ENCODE assay signal across 8 mouse cellular contexts in genomic region chr19:37559286-37560079, GRCm38 (mm10). TPM values are rescaled to one million over a fixed set of nuclear protein-coding genes. Genes with fewer than 3 reads are reported as not detected.
DNase-seq lines count a peak whose midpoint lies in the region; ATAC-seq and TF ChIP-seq lines count a peak whose summit lies in the region.

No protein-coding gene starts in this region.

- no peak overlapping the region for H3K4me3 ChIP-seq in heart, embryonic 10.5 days
- H3K4me3 ChIP-seq in heart, embryonic 16.5 days (ENCODE audit: low read length): no peak overlapping the region; the same call in 1 of the 2 replicates
- peak overlapping the region; percentile 9; the same call in 1 of the 2 replicates for H3K4me3 ChIP-seq in limb, embryonic 10.5 days
- H3K4me3 ChIP-seq in myocyte: no peak overlapping the region

- no peak for DNase-seq in heart, embryonic 10.5 days (ENCODE audit: low spot score)
- no peak for DNase-seq in heart, postnatal 36 days
- peak; percentile 85 for DNase-seq in T-cell, adult 2 months (ENCODE audit: low spot score)
- DNase-seq in limb, embryonic 10.5 days (ENCODE audit: low spot score): peak; percentile 44
- no peak for DNase-seq in adrenal gland, postnatal 10 days
- DNase-seq in adrenal gland, postnatal 14 days: no peak

- 43% methylated on average over 9 of the region's 9 CpGs for WGBS in heart, embryonic 10.5 days
- WGBS in heart, embryonic 16.5 days: 43% methylated on average over 9 of the region's 9 CpGs
- WGBS in limb, embryonic 10.5 days: 45% methylated on average over 9 of the region's 9 CpGs

- no peaks in the 10 kb centered on the region for H3K27me3 ChIP-seq in heart, embryonic 10.5 days (ENCODE audit: insufficient read depth, poor library complexity, severe bottlenecking)
- no peaks in the 10 kb centered on the region for H3K27me3 ChIP-seq in heart, embryonic 16.5 days (ENCODE audit: control insufficient read depth, insufficient read depth, low read length)
- H3K27me3 ChIP-seq in limb, embryonic 10.5 days (ENCODE audit: low read depth, poor library complexity, severe bottlenecking): no peaks in the 10 kb centered on the region
- H3K27me3 ChIP-seq in myocyte (ENCODE audit: control insufficient read depth, insufficient read depth, insufficient read length): no peaks in the 10 kb centered on the region

- H3K79me2 ChIP-seq in myocyte (ENCODE audit: control insufficient read depth, insufficient read depth): no peaks in the 10 kb centered on the region

- H3K4me1 ChIP-seq in heart, embryonic 10.5 days: peaks cover 18% of the 10 kb centered on the region
- H3K4me1 ChIP-seq in heart, embryonic 16.5 days (ENCODE audit: control insufficient read depth, insufficient read depth, low read length): peaks cover 19% of the 10 kb centered on the region
- H3K4me1 ChIP-seq in limb, embryonic 10.5 days: peaks cover 14% of the 10 kb centered on the region

- H3K4me2 ChIP-seq in heart, embryonic 16.5 days (ENCODE audit: low read depth, low read length): peak overlapping the region; percentile 34; the same call in 1 of the 2 replicates
- peak overlapping the region; percentile 14 for H3K4me2 ChIP-seq in myocyte (ENCODE audit: low read depth)

- H3K9me3 ChIP-seq in heart, embryonic 10.5 days: no peaks in the 10 kb centered on the region
- no peaks in the 10 kb centered on the region for H3K9me3 ChIP-seq in heart, embryonic 16.5 days (replicated peaks; ENCODE audit: control insufficient read depth, low read length)
- no peaks in the 10 kb centered on the region for H3K9me3 ChIP-seq in limb, embryonic 10.5 days (replicated peaks)

- no peak for TF ChIP-seq POLR2A in myocyte (IDR thresholded peaks at IDR 0.05; ENCODE audit: insufficient read length, low read depth)

- H3ac ChIP-seq in myocyte (ENCODE audit: control insufficient read depth, insufficient read length): no peak overlapping the region

- H3K9ac ChIP-seq in heart, embryonic 16.5 days (ENCODE audit: low read length): no peak overlapping the region

- ATAC-seq in heart, embryonic 16.5 days (replicated peaks; ENCODE audit: extremely low read depth, insufficient read depth, low FRiP score): no peak; the same call in 1 of the 2 replicates

- intact Hi-C loops in heart, postnatal 36 days (cut with DNase I): loop anchor here (5.0 kb wide), 1 partner anchor 122 kb away; no protein-coding TSS in a partner anchor

- peak overlapping the region; percentile 64; the same call in 1 of the 2 replicates for H3K27ac ChIP-seq in heart, embryonic 10.5 days
- peak overlapping the region; percentile 61 for H3K27ac ChIP-seq in heart, embryonic 16.5 days (ENCODE audit: low read length)
- H3K27ac ChIP-seq in limb, embryonic 10.5 days: 0 out of 2 replicates have a peak overlapping the region, but pooled peaks have one; percentile 2

- H3K36me3 ChIP-seq in heart, embryonic 10.5 days: no peaks in the 10 kb centered on the region
- no peaks in the 10 kb centered on the region for H3K36me3 ChIP-seq in heart, embryonic 16.5 days (ENCODE audit: control insufficient read depth, insufficient read depth)
- H3K36me3 ChIP-seq in limb, embryonic 10.5 days: no peaks in the 10 kb centered on the region
- no peaks in the 10 kb centered on the region for H3K36me3 ChIP-seq in myocyte (ENCODE audit: control insufficient read depth, insufficient read depth)

TF ChIP-seq in myocyte, 11 proteins besides CTCF, POLR2A, EP300 and RAD21:
- TF ChIP-seq USF1 (IDR thresholded peaks at IDR 0.05; ENCODE audit: low read depth): no peak
- TF ChIP-seq MYOG (IDR thresholded peaks at IDR 0.05; ENCODE audit: control insufficient read depth in 1 of 3, insufficient read depth in 1 of 3, insufficient read length in 2 of 3, low read depth in 2 of 3): no peak
- no peak for TF ChIP-seq POLR2AphosphoS2 (IDR thresholded peaks at IDR 0.05; ENCODE audit: insufficient read length, low read depth)
- TF ChIP-seq REST (IDR thresholded peaks at IDR 0.05; ENCODE audit: insufficient read depth, insufficient read length): no peak
- no peak for TF ChIP-seq SRF (IDR thresholded peaks at IDR 0.05; ENCODE audit: control insufficient read depth, insufficient read length, low read depth)
- no peak for TF ChIP-seq MAX (IDR thresholded peaks at IDR 0.05; ENCODE audit: low read depth)
- TF ChIP-seq E2F4 (IDR thresholded peaks at IDR 0.05; ENCODE audit: insufficient read depth): no peak
- no peak for TF ChIP-seq MYOD1 (IDR thresholded peaks at IDR 0.05; ENCODE audit: control insufficient read depth in 1 of 3, insufficient read length in 2 of 3, low read depth in 2 of 3)
- no peak for TF ChIP-seq TCF12 (IDR thresholded peaks at IDR 0.05; ENCODE audit: insufficient read depth, poor library complexity, severe bottlenecking)
- TF ChIP-seq CEBPB (IDR thresholded peaks at IDR 0.05; ENCODE audit: insufficient read depth, poor library complexity, severe bottlenecking): no peak

RNA-seq across cellular contexts. Expression of gene Exoc6, which starts 9.3 kb away (rescaled TPM):
- 18.0 and 25.3 TPM in 2 replicates for polyA plus RNA-seq in heart, embryonic 10.5 days (2016; fragmentation: Nextera tagmentation; extraction: Ambion mirVana)
- total RNA-seq in heart, postnatal 36 days (2021): 10 to 100 TPM; 32.6 to 32.9 TPM
- 18.7 and 20.5 TPM in 2 replicates for polyA plus RNA-seq in heart, embryonic 16.5 days (2015; fragmentation: Nextera tagmentation; extraction: Ambion mirVana)
- 7.2 and 7.3 TPM in 2 replicates for polyA plus RNA-seq in limb, embryonic 10.5 days (2016; fragmentation: Nextera tagmentation; extraction: Ambion mirVana)
- polyA plus RNA-seq in myocyte (2012; fragmentation: generic; extraction: Trizol): 4.5 TPM
- total RNA-seq in adrenal gland, postnatal 10 days (2021): 10 to 100 TPM; 25.2 to 29.2 TPM
- 22.5 and 26.9 TPM in 2 replicates for total RNA-seq in adrenal gland, postnatal 14 days (2021)

Comparison
In these comparisons a context has a peak if more than half of its experiments do, and no peak if none do; other contexts are left out.
1. DNase-seq: peak in T-cell, adult 2 months (single experiment) and limb, embryonic 10.5 days (single experiment); none in heart, embryonic 10.5 days (single experiment), heart, postnatal 36 days (0 of 2), adrenal gland, postnatal 10 days (single experiment) and adrenal gland, postnatal 14 days (single experiment).
2. H3K27ac ChIP-seq: peak in every context shown above with its lines; median percentile 64 in heart, embryonic 10.5 days; 61 in heart, embryonic 16.5 days; 2 in limb, embryonic 10.5 days.